19 mouse cellular contexts compared by ENCODE assay signal in the genomic region with DNA sequence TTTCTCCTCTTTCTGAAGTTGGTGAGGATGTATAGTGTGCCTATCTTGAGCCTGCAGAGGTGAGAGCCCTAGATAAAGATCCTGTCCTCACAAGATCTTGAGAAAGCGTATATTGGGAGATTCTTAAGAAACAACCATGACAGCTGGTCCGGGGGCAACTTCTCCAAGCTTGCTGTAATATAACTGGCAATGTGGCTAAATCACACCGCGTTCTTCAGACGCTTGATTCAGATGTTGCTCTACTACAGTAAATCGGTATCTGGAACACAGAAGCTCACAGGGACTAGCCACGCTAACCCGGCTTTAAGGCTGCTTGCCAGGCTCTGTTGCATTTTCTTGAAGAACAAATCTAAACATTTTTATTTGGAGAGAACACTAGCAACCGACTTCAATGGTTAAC. TPM values are rescaled to one million over a fixed set of nuclear protein-coding genes. Genes with fewer than 3 reads are reported as not detected.
DNase-seq lines count a peak whose midpoint lies in the region; TF ChIP-seq lines count a peak whose summit lies in the region.
"Had no signal": no experiment of that assay in that cellular context is flagged by ENCODE, and none has a peak within 500 bp of the region (broad histone marks: within the 10 kb centered on the region; RNA-seq: fewer than 3 reads in every experiment).

No protein-coding gene starts in this region.

- WGBS in kidney, adult 2 months = 89% methylated on average over 9 of the region's 9 CpGs

- H3K36me3 ChIP-seq in kidney, adult 2 months (ENCODE audit: control insufficient read depth, insufficient read depth, low read length) = no peaks in the 10 kb centered on the region
- H3K36me3 ChIP-seq: embryonic facial prominence, embryonic 13.5 days; G1E; limb, embryonic 12.5 days; liver, embryonic 13.5 days; midbrain, embryonic 12.5 days; neural tube, embryonic 13.5 days had no signal

- H3K4me3 ChIP-seq in kidney, adult 2 months (ENCODE audit: insufficient read depth, low read depth, low read length) = no peak overlapping the region
- H3K4me3 ChIP-seq: embryonic facial prominence, embryonic 13.5 days; limb, embryonic 12.5 days; liver, embryonic 13.5 days; midbrain, embryonic 12.5 days; neural tube, embryonic 13.5 days had no signal

- no peak for TF ChIP-seq CTCF in kidney, adult 2 months (conservative IDR thresholded peaks at IDR 0.05; ENCODE audit: insufficient read depth, insufficient read length, low read depth, low read length)

- no peaks in the 10 kb centered on the region for H3K4me1 ChIP-seq in kidney, adult 2 months (ENCODE audit: control insufficient read depth, insufficient read depth, low read length)
- H3K4me1 ChIP-seq: limb, embryonic 12.5 days; liver, embryonic 13.5 days; midbrain, embryonic 12.5 days; neural tube, embryonic 13.5 days had no signal

- no peak overlapping the region for H3K27ac ChIP-seq in kidney, adult 2 months (ENCODE audit: insufficient read depth, low read depth, low read length)
- H3K27ac ChIP-seq: embryonic facial prominence, embryonic 13.5 days; limb, embryonic 12.5 days; liver, embryonic 13.5 days; midbrain, embryonic 12.5 days; neural tube, embryonic 13.5 days had no signal

- TF ChIP-seq POLR2A in kidney, adult 2 months (IDR thresholded peaks at IDR 0.05; ENCODE audit: low read depth, low read length) = no peak

- peak; percentile 83 for DNase-seq in brain, adult 2 months (ENCODE audit: low read depth, low spot score)
- DNase-seq in frontal cortex, adult 2 months (ENCODE audit: extremely low spot score in 1 of 2, low spot score in 1 of 2) = peak; percentile 60 to 62
- peak; percentile 14 to 36 for DNase-seq in layer of hippocampus, postnatal 14 days (ENCODE audit: low spot score in 2 of 2)
- peak; percentile 10 for DNase-seq in right cerebral cortex, postnatal 14 days
- no peak for DNase-seq in cerebellum, adult 9-11 months
- no peak for DNase-seq in B cell, adult 2 months
- no peak for DNase-seq in kidney, adult 2 months
- DNase-seq: cerebellum, adult 18-20 months; gastrocnemius, postnatal 14 days; heart, postnatal 4 days; kidney, adult 9 months; kidney, postnatal 36 days; liver, embryonic 13.5 days; spleen, adult 18-20 months had no signal

- H3K27me3 ChIP-seq in kidney, adult 2 months (replicated peaks; ENCODE audit: control insufficient read depth, insufficient read depth, low read length) = no peaks in the 10 kb centered on the region
- H3K27me3 ChIP-seq: embryonic facial prominence, embryonic 13.5 days; limb, embryonic 12.5 days; liver, embryonic 13.5 days; midbrain, embryonic 12.5 days; neural tube, embryonic 13.5 days had no signal

RNA-seq across cellular contexts. Expression of a gene that starts 39.4 kb away (rescaled TPM):
- 29.1 and 32.7 TPM in 2 replicates for polyA plus RNA-seq in frontal cortex, adult 2 months (2012; rRNA removed)
- 10 to 100 TPM; 56.5 to 59.4 TPM for total RNA-seq in layer of hippocampus, postnatal 14 days (2021)
- 8.5 and 8.8 TPM in 2 replicates for polyA plus RNA-seq in kidney, adult 2 months (2012; rRNA removed)

Comparison
In these comparisons a context has a peak if more than half of its experiments do, and no peak if none do; other contexts are left out.
1. DNase-seq: peak in brain, adult 2 months (single experiment), frontal cortex, adult 2 months (2 of 2), layer of hippocampus, postnatal 14 days (2 of 2) and right cerebral cortex, postnatal 14 days (single experiment); none in cerebellum, adult 9-11 months (single experiment), B cell, adult 2 months (0 of 2) and kidney, adult 2 months (single experiment).